Mouse (Mus musculus) layer of hippocampus, adult 6 months (tissue): ENCODE measurements around the gene Grin2c. TPM values are rescaled to one million over a fixed set of nuclear protein-coding genes. Genes with fewer than 3 reads are reported as not detected.

Source experiments
- long read RNA-seq, 2 experiments: library from polyadenylated mRNA; unstranded; transcript quantifications; one replicate each; pipeline ENCODE4 v2.0.0; 2019 to 2020
- microRNA-seq: library from miRNA; unstranded; fragments of <30 nt; microRNA quantifications from one replicate; pipeline ENCODE4 v1.2.0, GENCODE M21; 2020
- polyA plus RNA-seq: library from polyadenylated mRNA; unstranded; fragments of <200 nt; fragmentation: Nextera tagmentation; gene quantifications from 2 replicates; pipeline ENCODE4 v1.2.3, GENCODE M21; 2021

Grin2c gene
- polyA plus RNA-seq: 3.3 and 5.2 TPM in 2 replicates
- long read RNA-seq, experiment 1, partial matches to known transcripts: 18 of 20 reads
- long read RNA-seq, experiment 1, other reads (novel, unspliced or antisense): 2 of 20 reads
- long read RNA-seq, experiment 2, partial matches to known transcripts: 25 of 42 reads
- long read RNA-seq, experiment 2, other reads (novel, unspliced or antisense): 17 of 42 reads

GRCm38 (mm10) chr11:115267061-115267883, at the start of gene Grin2c:
Gene Grin2c (minus strand): TSS chr11:115267243.

DNA sequence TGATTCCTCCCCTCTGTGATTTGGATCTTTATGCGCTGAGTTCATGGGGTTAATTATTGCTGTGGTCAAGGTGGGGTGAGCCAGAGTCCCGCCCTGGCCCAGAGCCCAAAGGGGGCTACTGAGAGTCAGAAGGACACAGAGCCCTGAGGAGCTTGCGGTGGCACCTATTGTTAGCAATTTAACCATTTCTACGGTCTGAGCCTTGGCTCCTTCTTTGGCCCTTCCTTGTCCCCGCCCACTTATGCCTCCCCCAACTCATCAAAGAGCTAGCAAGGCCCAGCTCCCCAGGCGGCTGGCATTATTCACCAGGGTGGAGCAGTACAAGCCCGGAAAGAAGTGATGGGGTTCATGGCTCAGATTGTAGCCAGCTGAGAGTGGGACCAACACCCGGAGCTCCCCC, 39.8 kb upstream of the Grin2c start, which contains the start of gene Otop2:
Otop2 (plus strand) TSS at position 301 of the 400 bp plus-strand sequence.

DNA sequence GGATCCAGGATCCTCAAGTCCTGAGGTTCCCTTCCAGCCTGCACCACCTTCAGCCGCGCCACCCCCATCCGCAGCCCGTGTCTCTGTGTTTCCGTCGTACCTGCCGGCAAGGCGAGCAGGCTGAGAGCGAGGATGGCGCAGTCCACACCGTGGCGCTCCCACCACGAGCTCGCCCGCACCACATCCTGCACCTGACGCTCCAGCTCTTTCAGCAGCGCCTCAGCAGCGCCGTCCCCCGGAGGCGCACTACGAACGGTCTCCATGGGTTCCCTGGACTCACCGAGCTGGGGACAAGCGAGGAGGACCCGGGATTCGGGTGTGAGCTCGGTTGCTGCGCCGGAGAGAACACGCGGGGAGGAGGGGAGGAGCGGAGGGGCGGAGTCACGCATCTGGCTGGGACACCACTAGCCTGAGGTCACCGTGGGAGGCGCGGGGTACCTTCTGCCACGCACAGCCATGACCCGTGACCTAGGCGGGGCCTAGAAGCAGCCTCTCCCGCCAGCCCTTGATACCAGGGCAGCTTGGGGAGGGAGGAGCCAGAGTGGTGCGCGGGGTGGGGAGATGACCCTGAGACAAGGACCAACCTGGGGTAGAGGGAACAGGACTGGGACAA, 30.3 kb upstream of the Grin2c start, which contains the start of gene Fads6:
Fads6 (minus strand) TSS at position 450 of the 613 bp plus-strand sequence.

GRCm38 (mm10) chr11:115276780-115277603, 9.9 kb upstream of the Grin2c start, which contains the start of gene Fdxr:
Gene Fdxr (minus strand): TSS chr11:115277050.

Small RNAs within 50 kb of the gene (microRNA-seq; reads per million reads assigned to microRNA genes)
- not detected for gene Gm25837

Other genes starting within 250 kb of the Grin2c start
- gene Cd300ld4, start 240.2 kb downstream of the Grin2c start, polyA plus RNA-seq: 0.82 and 2.2 TPM in 2 replicates
- 0.44 and 0.52 TPM in 2 replicates for gene Cd300ld5, start 229.5 kb downstream of the Grin2c start, polyA plus RNA-seq
- gene Cd300ld3, start 218.8 kb downstream of the Grin2c start, polyA plus RNA-seq: 0.87 and 1.1 TPM in 2 replicates
- gene Cd300e, start 205.1 kb downstream of the Grin2c start, polyA plus RNA-seq: 0.06 TPM in 1 of 2 replicates, not detected in the other
- gene Rab37, start 175.8 kb downstream of the Grin2c start, polyA plus RNA-seq: 1.3 and 1.6 TPM in 2 replicates
- gene Cd300lf, start 133.3 kb downstream of the Grin2c start, polyA plus RNA-seq: 0.11 TPM in 1 of 2 replicates, not detected in the other
- gene Slc9a3r1, start 103.9 kb downstream of the Grin2c start, polyA plus RNA-seq: 23.9 and 27.7 TPM in 2 replicates
- gene Tmem104, start 79.8 kb downstream of the Grin2c start, polyA plus RNA-seq: 23.0 and 28.3 TPM in 2 replicates
- gene Nat9, start 79.4 kb downstream of the Grin2c start, polyA plus RNA-seq: 40.7 and 42.7 TPM in 2 replicates
- 8.5 and 10.7 TPM in 2 replicates for gene Fdxr, start 9.8 kb upstream of the Grin2c start, polyA plus RNA-seq
- gene Fads6, start 30.4 kb upstream of the Grin2c start, polyA plus RNA-seq: 1.7 and 1.9 TPM in 2 replicates
- 0.29 and 0.97 TPM in 2 replicates for gene Otop2, start 39.9 kb upstream of the Grin2c start, polyA plus RNA-seq
- 0.41 and 0.46 TPM in 2 replicates for gene Ush1g, start 54.8 kb upstream of the Grin2c start, polyA plus RNA-seq
- 0.08 and 0.11 TPM in 2 replicates for gene Otop3, start 67.5 kb upstream of the Grin2c start, polyA plus RNA-seq
- gene Hid1, start 100.5 kb upstream of the Grin2c start, polyA plus RNA-seq: 61.2 and 65.4 TPM in 2 replicates
- gene Cdr2l, start 114.7 kb upstream of the Grin2c start, polyA plus RNA-seq: 5.2 and 6.9 TPM in 2 replicates
- gene Mrpl58, start 136.5 kb upstream of the Grin2c start, polyA plus RNA-seq: 225 and 242 TPM in 2 replicates
- gene Atp5h, start 152.7 kb upstream of the Grin2c start, polyA plus RNA-seq: 1,701 and 1,807 TPM in 2 replicates
- gene Kctd2, start 152.9 kb upstream of the Grin2c start, polyA plus RNA-seq: 8.3 and 8.7 TPM in 2 replicates
- gene Trim80, start 173.3 kb upstream of the Grin2c start, polyA plus RNA-seq: not detected in 2 replicates
- 0.09 and 0.11 TPM in 2 replicates for gene Slc16a5, start 195.2 kb upstream of the Grin2c start, polyA plus RNA-seq
- gene Armc7, start 208.4 kb upstream of the Grin2c start, polyA plus RNA-seq: 8.2 and 8.9 TPM in 2 replicates
- gene Nt5c, start 224.6 kb upstream of the Grin2c start, polyA plus RNA-seq: 133 and 141 TPM in 2 replicates
- gene Jpt1, start 247.1 kb upstream of the Grin2c start, polyA plus RNA-seq: 276 and 280 TPM in 2 replicates